Mouse (Mus musculus): ENCODE measurements around the gene Ak8. TPM values are rescaled to one million over a fixed set of nuclear protein-coding genes. Genes with fewer than 3 reads are reported as not detected.

Gene Ak8
- polyA plus RNA-seq, 1 experiment: 0.06 TPM

DNA sequence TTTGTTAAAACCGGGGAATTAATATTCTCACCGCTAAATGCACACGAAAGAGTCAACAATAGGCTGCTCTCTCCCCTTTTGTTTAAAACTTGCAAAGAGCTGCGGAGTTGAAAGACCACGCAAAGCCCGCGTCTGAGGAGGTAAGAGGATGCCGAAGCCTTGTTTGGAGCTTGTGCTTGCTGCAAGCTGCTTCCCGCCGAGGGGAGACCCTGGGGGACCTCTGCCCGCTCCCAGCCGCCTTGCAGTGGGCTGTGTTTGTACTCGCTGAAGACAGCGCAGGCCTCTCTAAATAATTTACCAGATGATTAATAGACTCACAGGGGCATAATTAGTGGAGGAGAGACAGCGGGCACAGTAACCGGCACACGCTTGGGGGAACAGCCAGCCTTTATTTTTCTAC, 51.2 kb downstream of the Ak8 start:
- Histone ChIP-seq H3K4me1 (ENCODE audit: control insufficient read depth, insufficient read depth, insufficient read length, low read length) (no peaks in the 10 kb centered on the region), H3K27me3 (ENCODE audit: control insufficient read depth, insufficient read depth, low read length) (peaks cover 3% of the 10 kb centered on the region; the same call in 1 of the 2 replicates), H3K4me3 (ENCODE audit: low read depth, low read length) (no peak overlapping the region), H3K36me3 (ENCODE audit: control insufficient read depth, insufficient read depth, low read length) (no peaks in the 10 kb centered on the region), H3K27ac (ENCODE audit: insufficient read depth, low read depth, low read length) (no peak overlapping the region)
- 2% methylated on average over 17 of the region's 17 CpGs for WGBS
- TF ChIP-seq POLR2A (IDR thresholded peaks at IDR 0.05; ENCODE audit: low read depth, low read length): no peak
- no peak for TF ChIP-seq CTCF (IDR thresholded peaks at IDR 0.05; ENCODE audit: extremely low read depth, insufficient read length, insufficient replicate concordance, low read depth, low read length)

DNA sequence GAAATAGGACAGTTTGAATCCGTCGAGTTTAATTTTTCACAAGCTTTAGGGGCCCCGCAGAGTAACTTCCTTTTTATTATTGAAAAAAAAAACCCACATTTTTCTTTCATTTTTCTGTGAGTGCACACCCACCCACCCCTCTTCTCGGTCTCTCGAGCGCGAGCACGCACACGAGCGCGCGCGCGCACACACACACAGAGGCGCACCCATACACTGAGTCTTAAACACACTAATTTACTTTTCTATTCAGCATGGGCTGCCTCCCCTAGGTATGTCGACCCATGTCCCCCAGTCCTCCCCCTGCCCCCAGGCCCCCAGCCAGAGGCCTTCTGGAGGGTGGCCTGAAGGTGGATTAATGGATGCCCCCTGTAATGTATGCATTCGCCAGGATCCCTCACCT, 51.7 kb downstream of the Ak8 start:
- Histone ChIP-seq H3K4me3 (ENCODE audit: low read depth, low read length) (no peak overlapping the region), H3K4me1 (ENCODE audit: control insufficient read depth, insufficient read depth, insufficient read length, low read length) (no peaks in the 10 kb centered on the region), H3K36me3 (ENCODE audit: control insufficient read depth, insufficient read depth, low read length) (no peaks in the 10 kb centered on the region), H3K27ac (ENCODE audit: insufficient read depth, low read depth, low read length) (no peak overlapping the region), H3K27me3 (ENCODE audit: control insufficient read depth, insufficient read depth, low read length) (peaks cover 3% of the 10 kb centered on the region; the same call in 1 of the 2 replicates)
- TF ChIP-seq CTCF (IDR thresholded peaks at IDR 0.05; ENCODE audit: extremely low read depth, insufficient read length, insufficient replicate concordance, low read depth, low read length) (no peak), POLR2A (IDR thresholded peaks at IDR 0.05; ENCODE audit: low read depth, low read length) (no peak)
- WGBS: 13% methylated on average over 17 of the region's 17 CpGs

DNA sequence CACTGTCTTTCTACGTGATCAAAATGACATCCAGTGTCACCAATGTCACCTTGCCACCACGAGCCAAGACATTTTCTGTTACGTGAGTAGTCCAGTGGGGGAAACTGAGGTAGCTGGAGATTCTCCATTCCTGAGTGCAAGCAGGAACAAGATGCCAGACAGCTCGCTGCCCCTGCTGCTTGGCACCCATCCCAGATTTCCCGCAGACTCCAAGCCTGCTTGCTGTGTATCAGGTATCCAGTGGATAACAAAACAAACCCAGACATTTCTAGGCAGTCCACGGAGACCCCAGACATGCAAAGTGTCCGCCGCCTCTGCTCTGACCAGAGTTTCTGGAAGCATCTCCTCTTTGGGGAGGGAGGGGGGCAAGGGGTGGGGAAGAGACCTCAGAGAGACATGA, 52.4 kb downstream of the Ak8 start:
- no peak overlapping the region for H3K4me3 ChIP-seq (ENCODE audit: low read depth, low read length)
- WGBS: 59% methylated on average over 8 of the region's 8 CpGs
- no peak overlapping the region for H3K27ac ChIP-seq (ENCODE audit: insufficient read depth, low read depth, low read length)
- peaks cover 3% of the 10 kb centered on the region; the same call in 1 of the 2 replicates for H3K27me3 ChIP-seq (ENCODE audit: control insufficient read depth, insufficient read depth, low read length)
- no peaks in the 10 kb centered on the region for H3K4me1 ChIP-seq (ENCODE audit: control insufficient read depth, insufficient read depth, insufficient read length, low read length)
- no peaks in the 10 kb centered on the region for H3K36me3 ChIP-seq (ENCODE audit: control insufficient read depth, insufficient read depth, low read length)
- TF ChIP-seq POLR2A (IDR thresholded peaks at IDR 0.05; ENCODE audit: low read depth, low read length) (no peak), CTCF (IDR thresholded peaks at IDR 0.05; ENCODE audit: extremely low read depth, insufficient read length, insufficient replicate concordance, low read depth, low read length) (no peak)

DNA sequence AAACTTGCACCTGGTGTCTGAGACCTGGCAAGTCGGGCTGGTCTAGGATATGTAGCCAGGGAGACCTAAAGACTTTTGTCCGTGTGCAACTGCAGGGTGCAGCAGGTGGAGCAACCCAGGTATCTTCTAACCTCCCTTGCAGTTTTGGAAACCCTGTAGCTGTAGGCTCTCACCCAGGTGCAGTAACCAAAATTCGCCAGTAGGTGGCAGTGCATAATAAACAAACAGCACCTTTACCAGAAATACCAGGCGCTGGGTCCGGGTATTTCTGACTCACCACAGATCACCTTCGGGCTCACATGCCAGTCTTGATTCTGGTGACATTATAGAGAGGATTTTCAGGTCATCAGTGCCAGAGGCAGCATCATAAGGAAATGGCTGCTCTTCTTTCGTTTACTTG, 55.5 kb downstream of the Ak8 start:
- Histone ChIP-seq H3K4me3 (ENCODE audit: low read depth, low read length) (no peak overlapping the region), H3K4me1 (ENCODE audit: control insufficient read depth, insufficient read depth, insufficient read length, low read length) (no peaks in the 10 kb centered on the region), H3K36me3 (ENCODE audit: control insufficient read depth, insufficient read depth, low read length) (no peaks in the 10 kb centered on the region), H3K27me3 (ENCODE audit: control insufficient read depth, insufficient read depth, low read length) (peaks cover 3% of the 10 kb centered on the region; the same call in 1 of the 2 replicates), H3K27ac (ENCODE audit: insufficient read depth, low read depth, low read length) (no peak overlapping the region)
- WGBS: 2% methylated on average over 7 of the region's 7 CpGs
- TF ChIP-seq CTCF (IDR thresholded peaks at IDR 0.05; ENCODE audit: extremely low read depth, insufficient read length, insufficient replicate concordance, low read depth, low read length): peak; percentile 82; the same call in 1 of the 2 replicates
- no peak for TF ChIP-seq POLR2A (IDR thresholded peaks at IDR 0.05; ENCODE audit: low read depth, low read length)

- 50% methylated on average over 4 of the region's 4 CpGs for WGBS
- TF ChIP-seq CTCF (IDR thresholded peaks at IDR 0.05; ENCODE audit: extremely low read depth, insufficient read length, insufficient replicate concordance, low read depth, low read length) (peak; percentile 48; the same call in 1 of the 2 replicates), POLR2A (IDR thresholded peaks at IDR 0.05; ENCODE audit: low read depth, low read length) (no peak)
- H3K4me1 ChIP-seq (ENCODE audit: control insufficient read depth, insufficient read depth, insufficient read length, low read length): no peaks in the 10 kb centered on the region
Measured at GRCm38 (mm10) chr2:28756201-28756600, 56.2 kb downstream of the Ak8 start.

GRCm38 (mm10) chr2:28759441-28759840, 59.5 kb downstream of the Ak8 start:
- Histone ChIP-seq H3K27ac (ENCODE audit: insufficient read depth, low read depth, low read length) (no peak overlapping the region), H3K27me3 (ENCODE audit: control insufficient read depth, insufficient read depth, low read length) (no peaks in the 10 kb centered on the region), H3K36me3 (ENCODE audit: control insufficient read depth, insufficient read depth, low read length) (no peaks in the 10 kb centered on the region), H3K4me1 (ENCODE audit: control insufficient read depth, insufficient read depth, insufficient read length, low read length) (no peaks in the 10 kb centered on the region), H3K4me3 (ENCODE audit: low read depth, low read length) (no peak overlapping the region)
- TF ChIP-seq CTCF (IDR thresholded peaks at IDR 0.05; ENCODE audit: extremely low read depth, insufficient read length, insufficient replicate concordance, low read depth, low read length): no peak
- TF ChIP-seq POLR2A (IDR thresholded peaks at IDR 0.05; ENCODE audit: low read depth, low read length): no peak
- 52% methylated on average over 4 of the region's 4 CpGs for WGBS

More at GRCm38 (mm10) chr2:28756201-28756600, 56.2 kb downstream of the Ak8 start:
- Histone ChIP-seq H3K36me3 (ENCODE audit: control insufficient read depth, insufficient read depth, low read length) (no peaks in the 10 kb centered on the region), H3K4me3 (ENCODE audit: low read depth, low read length) (no peak overlapping the region), H3K27me3 (ENCODE audit: control insufficient read depth, insufficient read depth, low read length) (peaks cover 3% of the 10 kb centered on the region; the same call in 1 of the 2 replicates), H3K27ac (ENCODE audit: insufficient read depth, low read depth, low read length) (no peak overlapping the region)

DNA sequence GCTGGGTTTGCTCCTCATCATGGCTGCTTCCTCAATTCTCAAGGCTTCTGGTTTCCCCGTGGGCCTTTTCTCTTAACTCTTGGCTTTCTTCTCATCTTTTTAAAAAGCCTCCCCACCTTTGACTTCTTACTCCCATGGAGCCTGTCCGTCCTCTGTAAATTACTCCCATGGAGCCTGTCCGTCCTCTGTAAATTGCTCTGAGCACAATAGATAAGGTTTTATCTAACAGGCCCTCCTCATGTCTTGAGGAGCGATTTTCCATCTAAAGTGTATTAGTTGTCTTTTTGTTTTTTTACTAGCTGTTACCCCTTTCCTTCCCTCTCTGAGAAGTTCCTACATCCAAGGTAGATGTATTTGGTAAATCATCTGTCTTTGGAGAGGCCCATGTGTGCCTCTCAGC, 66.6 kb downstream of the Ak8 start:
- H3K4me1 ChIP-seq (ENCODE audit: control insufficient read depth, insufficient read depth, insufficient read length, low read length): no peaks in the 10 kb centered on the region
- H3K27me3 ChIP-seq (ENCODE audit: control insufficient read depth, insufficient read depth, low read length): no peaks in the 10 kb centered on the region
- TF ChIP-seq POLR2A (IDR thresholded peaks at IDR 0.05; ENCODE audit: low read depth, low read length): no peak
- no peak for TF ChIP-seq CTCF (IDR thresholded peaks at IDR 0.05; ENCODE audit: extremely low read depth, insufficient read length, insufficient replicate concordance, low read depth, low read length)
- H3K4me3 ChIP-seq (ENCODE audit: low read depth, low read length): no peak overlapping the region
- H3K27ac ChIP-seq (ENCODE audit: insufficient read depth, low read depth, low read length): no peak overlapping the region
- 53% methylated on average over 4 of the region's 4 CpGs for WGBS
- H3K36me3 ChIP-seq (ENCODE audit: control insufficient read depth, insufficient read depth, low read length): no peaks in the 10 kb centered on the region

Data from small intestine, adult 2 months (tissue).